Mouse (Mus musculus) kidney, postnatal 0 days (tissue): ENCODE measurements around the gene Cd47. TPM values are rescaled to one million over a fixed set of nuclear protein-coding genes. Genes with fewer than 3 reads are reported as not detected.

Experiments used
- ATAC-seq: fragments of 200-750 bp; cut with Nextera tagmentation; replicated peaks from 2 replicates; pipeline ENCODE4 v1.8.0; 2017; ENCODE audit warnings: low read depth, moderate number of reproducible peaks, moderate TSS enrichment, moderate library complexity; ENCODE audit not compliant: low FRiP score
- DNase-seq: peaks from one replicate; pipeline ENCODE4 v3.0.0-alpha.2; 2016; ENCODE audit warnings: low spot score
- H3K27ac ChIP-seq: fragments of 300-500 bp; sonication (generic); 2 replicates; pipeline ENCODE4 v1.5.1; 2014; ENCODE audit warnings: mild to moderate bottlenecking
- H3K27me3 ChIP-seq: fragments of 300-500 bp; sonication (generic); 2 replicates; pipeline ENCODE4 v1.6.1; 2014; ENCODE audit warnings: low read length, mixed read lengths; ENCODE audit not compliant: insufficient read depth
- H3K36me3 ChIP-seq: fragments of 300-500 bp; sonication (generic); 2 replicates; pipeline ENCODE4 v1.6.1; 2014; ENCODE audit warnings: low read length, mixed read lengths; ENCODE audit not compliant: insufficient read depth
- H3K4me1 ChIP-seq: fragments of 300-500 bp; sonication (generic); replicated peaks from 2 replicates; pipeline ENCODE4 v1.6.1; 2014; ENCODE audit warnings: antibody characterized with exemption, low read length, mixed read lengths; ENCODE audit not compliant: insufficient read depth
- H3K4me2 ChIP-seq: fragments of 300-500 bp; sonication (generic); 2 replicates; pipeline ENCODE4 v1.6.1; 2014; ENCODE audit warnings: mild to moderate bottlenecking, low read length, moderate library complexity, mixed read lengths
- H3K4me3 ChIP-seq: fragments of 300-500 bp; sonication (generic); replicated peaks from 2 replicates; pipeline ENCODE4 v1.5.1; 2014; ENCODE audit warnings: low read depth, low read length
- H3K9ac ChIP-seq: fragments of 300-500 bp; sonication (generic); 2 replicates; pipeline ENCODE4 v1.6.1; 2014; ENCODE audit warnings: low read depth, low read length
- H3K9me3 ChIP-seq: fragments of 300-500 bp; sonication (generic); replicated peaks from 2 replicates; pipeline ENCODE4 v1.6.1; 2016; ENCODE audit warnings: low read length, inconsistent platforms, mixed read lengths
- CTCF ChIP-seq: IDR thresholded peaks from 2 replicates; pipeline ENCODE4 v1.5.1; 2016; ENCODE audit warnings: antibody characterized with exemption, low read depth, mild to moderate bottlenecking, moderate library complexity
- WGBS: fragments of 180-500 bp; shearing (Covaris S2); extraction: QIAGEN DNeasy Blood & Tissue Kit; methylation state at CpG from one replicate; pipeline ENCODE4 v1.1.7; 2014; 5-methylcytosine and 5-hydroxymethylcytosine counted together
- polyA plus RNA-seq: library from polyadenylated mRNA; unstranded; fragments of >200 nt; fragmentation: Nextera tagmentation; extraction: Ambion mirVana; gene quantifications from 2 replicates; pipeline ENCODE4 v1.2.1, GENCODE M21; 2015

The Cd47 gene
- 95.6 and 99.0 TPM in 2 replicates for polyA plus RNA-seq

- ATAC-seq (no peak), DNase-seq (peak; percentile 59)
- peak within 1 kb of the TSS; percentile 10; the same call in 1 of the 2 replicates for H3K27ac ChIP-seq
- H3K4me2 ChIP-seq = no peak within 1 kb of the TSS
- no peak for TF ChIP-seq CTCF
- no peak within 1 kb of the TSS for H3K9ac ChIP-seq
- 73% methylated on average over 10 of the region's 10 CpGs for WGBS
- no peaks in the 10 kb centered on the region for H3K36me3 ChIP-seq
- H3K27me3 ChIP-seq = no peaks in the 10 kb centered on the region
- no peak within 1 kb of the TSS for H3K4me3 ChIP-seq
- peaks cover 9% of the 10 kb centered on the region; the same call in 1 of the 2 replicates for H3K4me1 ChIP-seq
- no peaks in the 10 kb centered on the region for H3K9me3 ChIP-seq
These were observed at the start of gene Cd47 for GRCm38 (mm10) chr16:49799597-49800561. Gene Cd47, plus strand, starts transcription at chr16:49800533.

- ATAC-seq (no peak), DNase-seq (no peak)
- H3K4me2 ChIP-seq = no peak overlapping the region
- no peaks in the 10 kb centered on the region for H3K4me1 ChIP-seq
- no peak overlapping the region for H3K4me3 ChIP-seq
- 71% methylated on average over 1 of the region's 1 CpGs for WGBS
- H3K27ac ChIP-seq = no peak overlapping the region
- no peaks in the 10 kb centered on the region for H3K27me3 ChIP-seq
- H3K36me3 ChIP-seq = no peaks in the 10 kb centered on the region
- H3K9ac ChIP-seq = no peak overlapping the region
- no peak for TF ChIP-seq CTCF
- H3K9me3 ChIP-seq = no peaks in the 10 kb centered on the region
These were observed 47.4 kb upstream of the Cd47 start for GRCm38 (mm10) chr16:49752906-49753305.

GRCm38 (mm10) chr16:49753318-49753717, 47.0 kb upstream of the Cd47 start:
- H3K4me2 ChIP-seq = no peak overlapping the region
- no peak overlapping the region for H3K4me3 ChIP-seq
- no peaks in the 10 kb centered on the region for H3K4me1 ChIP-seq
- H3K36me3 ChIP-seq = no peaks in the 10 kb centered on the region
- no peak for ATAC-seq
- 67% methylated on average over 3 of the region's 3 CpGs for WGBS
- TF ChIP-seq CTCF = no peak
- DNase-seq = no peak
- H3K9ac ChIP-seq = no peak overlapping the region
- H3K9me3 ChIP-seq = no peaks in the 10 kb centered on the region
- no peaks in the 10 kb centered on the region for H3K27me3 ChIP-seq
- H3K27ac ChIP-seq = no peak overlapping the region

GRCm38 (mm10) chr16:49760517-49761203, 39.7 kb upstream of the Cd47 start:
- H3K4me1 ChIP-seq = no peaks in the 10 kb centered on the region
- ATAC-seq (no peak), DNase-seq (no peak)
- no peak overlapping the region for H3K27ac ChIP-seq
- no peaks in the 10 kb centered on the region for H3K9me3 ChIP-seq
- no peaks in the 10 kb centered on the region for H3K27me3 ChIP-seq
- no peak overlapping the region for H3K4me2 ChIP-seq
- TF ChIP-seq CTCF = no peak
- no peaks in the 10 kb centered on the region for H3K36me3 ChIP-seq
- no peak overlapping the region for H3K9ac ChIP-seq
- H3K4me3 ChIP-seq = no peak overlapping the region
- 82% methylated on average over 17 of the region's 17 CpGs for WGBS

- Histone ChIP-seq H3K36me3 (no peaks in the 10 kb centered on the region), H3K27ac (no peak overlapping the region), H3K4me2 (no peak overlapping the region), H3K4me1 (no peaks in the 10 kb centered on the region), H3K9ac (no peak overlapping the region), H3K4me3 (no peak overlapping the region), H3K27me3 (no peaks in the 10 kb centered on the region), H3K9me3 (no peaks in the 10 kb centered on the region)
- no peak for TF ChIP-seq CTCF
- ATAC-seq = no peak
- DNase-seq = peak; percentile 4
- 84% methylated on average over 5 of the region's 5 CpGs for WGBS
These were observed 38.4 kb upstream of the Cd47 start for GRCm38 (mm10) chr16:49761981-49762380.

GRCm38 (mm10) chr16:49766326-49766725, 34.0 kb upstream of the Cd47 start:
- H3K4me1 ChIP-seq = no peaks in the 10 kb centered on the region
- H3K4me2 ChIP-seq = no peak overlapping the region
- H3K4me3 ChIP-seq = no peak overlapping the region
- no peak overlapping the region for H3K27ac ChIP-seq
- 56% methylated on average over 3 of the region's 3 CpGs for WGBS
- H3K9me3 ChIP-seq = no peaks in the 10 kb centered on the region
- DNase-seq (peak; percentile 63), ATAC-seq (no peak)
- peak; percentile 70 for TF ChIP-seq CTCF
- H3K9ac ChIP-seq = no peak overlapping the region
- H3K27me3 ChIP-seq = no peaks in the 10 kb centered on the region
- H3K36me3 ChIP-seq = no peaks in the 10 kb centered on the region
